Mouse (Mus musculus) lung, adult 2 months (tissue): ENCODE data around the gene Elmsan1. TPM values are rescaled to one million over a fixed set of nuclear protein-coding genes. Genes with fewer than 3 reads are reported as not detected.

Experiments used
- DNase-seq: peaks from one replicate; pipeline ENCODE4 v3.0.0; 2022
- H3K4me1 ChIP-seq: fragments of 200-500 bp; 2 replicates; pipeline ENCODE4 v1.6.1; 2011; ENCODE audit warnings: low read length; ENCODE audit not compliant: control insufficient read depth, insufficient read depth
- H3K4me3 ChIP-seq: fragments of 200-500 bp; replicated peaks from 2 replicates; pipeline ENCODE3; 2011; ENCODE audit warnings: low read depth, mild to moderate bottlenecking, control low read depth, low read length; ENCODE audit errors: extremely low read depth
- CTCF ChIP-seq: fragments of 200-500 bp; IDR thresholded peaks from 2 replicates; pipeline ENCODE4 v1.5.1; 2011; ENCODE audit warnings: mild to moderate bottlenecking, low read length, control low read depth; ENCODE audit not compliant: insufficient read depth
- POLR2A ChIP-seq: fragments of 200-500 bp; IDR thresholded peaks from 2 replicates; pipeline ENCODE4 v1.6.1; 2011; ENCODE audit warnings: low read depth, mild to moderate bottlenecking, control low read depth, low read length, borderline replicate concordance; ENCODE audit errors: extremely low read depth
- WGBS: fragments of 180-500 bp; shearing (Covaris S2); methylation state at CpG from one replicate; pipeline ENCODE4 v1.1.7; 2018; 5-methylcytosine and 5-hydroxymethylcytosine counted together
- polyA plus RNA-seq: library from polyadenylated mRNA; depleted of rRNA; stranded (reverse); fragments of >200 nt; gene quantifications from 2 replicates; pipeline ENCODE4 v1.2.3, GENCODE M21; 2012

Elmsan1 gene
- polyA plus RNA-seq, 1 experiment: 26.5 TPM

DNA sequence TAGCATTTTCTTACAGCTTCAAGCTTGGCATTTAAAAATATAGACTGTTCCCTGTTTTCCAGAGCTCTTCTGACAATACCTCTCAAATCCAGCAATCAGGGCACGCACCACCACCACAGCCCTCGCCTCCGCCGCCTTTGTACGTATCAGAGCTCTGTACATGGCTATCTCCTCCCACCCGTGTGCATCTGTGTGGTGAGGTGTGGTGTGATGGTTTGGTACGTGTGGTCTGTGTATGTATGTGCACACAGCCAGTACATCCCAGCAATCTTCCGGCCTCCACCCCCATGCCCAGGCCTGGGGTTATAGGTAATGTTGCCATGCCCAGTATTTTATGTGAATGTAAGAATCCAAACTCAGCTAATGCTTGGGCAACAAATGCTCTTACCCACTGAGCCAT is 14.0 kb downstream of the Elmsan1 start:
- peaks cover 48% of the 10 kb centered on the region for H3K4me1 ChIP-seq
- 90% methylated on average over 8 of the region's 8 CpGs for WGBS
- TF ChIP-seq CTCF (no peak), POLR2A (no peak)
- no peak for DNase-seq
- H3K4me3 ChIP-seq: no peak overlapping the region

- TF ChIP-seq CTCF: no peak
- TF ChIP-seq POLR2A: no peak
- H3K4me3 ChIP-seq: no peak overlapping the region
- peaks cover 47% of the 10 kb centered on the region for H3K4me1 ChIP-seq
- DNase-seq: no peak
- 60% methylated on average over 7 of the region's 7 CpGs for WGBS
Measured at GRCm38 (mm10) chr12:84203778-84204216, 14.9 kb downstream of the Elmsan1 start.

DNA sequence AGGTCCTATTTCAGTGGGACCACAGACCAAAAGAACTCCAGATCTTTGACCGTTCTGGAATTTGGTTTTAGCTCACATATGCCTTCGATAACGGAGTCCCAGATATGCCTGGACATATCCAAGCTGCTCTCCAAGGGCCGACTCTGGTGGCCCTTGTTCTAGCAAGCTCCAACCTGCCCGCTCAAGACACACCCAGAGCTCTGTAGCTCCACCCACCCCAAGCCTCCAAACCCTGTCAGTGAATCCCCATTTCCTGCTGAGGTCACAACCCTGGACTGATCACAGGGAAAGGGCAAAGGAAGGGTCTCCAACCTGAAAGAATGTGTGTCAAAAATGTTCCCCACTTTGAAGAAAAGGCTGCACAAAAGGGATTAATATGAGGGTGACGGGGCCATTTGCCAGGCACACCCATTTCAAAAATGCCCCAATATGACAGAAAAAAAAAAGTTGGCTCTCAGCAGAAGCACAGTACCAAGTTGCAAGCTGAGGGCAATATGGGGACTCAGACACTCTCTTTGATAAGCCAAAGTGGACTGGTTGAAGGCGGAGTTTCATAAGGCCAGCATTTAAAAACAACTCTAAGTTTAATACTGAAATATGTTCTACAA is 15.4 kb downstream of the Elmsan1 start:
- Histone ChIP-seq H3K4me3 (no peak overlapping the region), H3K4me1 (peaks cover 43% of the 10 kb centered on the region)
- WGBS: 60% methylated on average over 7 of the region's 7 CpGs
- DNase-seq: no peak
- TF ChIP-seq POLR2A (no peak), CTCF (no peak)

GRCm38 (mm10) chr12:84202561-84202960 is 16.1 kb downstream of the Elmsan1 start:
- H3K4me1 ChIP-seq: peaks cover 36% of the 10 kb centered on the region
- H3K4me3 ChIP-seq: no peak overlapping the region
- no peak for TF ChIP-seq POLR2A
- no peak for TF ChIP-seq CTCF
- WGBS: 64% methylated on average over 10 of the region's 10 CpGs
- no peak for DNase-seq

GRCm38 (mm10) chr12:84201686-84202484 is 16.8 kb downstream of the Elmsan1 start:
- 55% methylated on average over 18 of the region's 18 CpGs for WGBS
- Histone ChIP-seq H3K4me1 (peaks cover 29% of the 10 kb centered on the region), H3K4me3 (no peak overlapping the region)
- DNase-seq: no peak
- no peak for TF ChIP-seq CTCF
- no peak for TF ChIP-seq POLR2A

DNA sequence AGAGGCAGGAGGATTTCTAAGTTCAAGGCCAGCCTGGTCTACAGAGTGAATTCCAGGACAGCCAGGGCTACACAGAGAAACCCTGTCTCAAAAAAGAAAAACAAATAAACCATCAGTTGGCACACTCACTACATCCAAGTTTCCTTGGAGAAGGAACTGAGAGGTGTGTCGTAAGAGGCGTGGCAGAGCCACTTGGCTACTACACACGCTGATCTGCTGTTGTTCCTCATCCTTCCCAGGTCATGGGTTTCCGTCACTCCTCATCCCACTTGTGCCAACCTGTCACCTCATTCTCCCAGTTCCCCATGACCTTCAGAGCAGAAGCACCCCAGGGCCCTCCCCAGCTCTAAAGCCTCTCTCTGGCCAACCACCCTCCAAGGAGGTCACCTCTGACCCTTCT is 17.5 kb downstream of the Elmsan1 start:
- Histone ChIP-seq H3K4me1 (peaks cover 22% of the 10 kb centered on the region), H3K4me3 (no peak overlapping the region)
- DNase-seq: no peak
- 59% methylated on average over 4 of the region's 4 CpGs for WGBS
- TF ChIP-seq CTCF (no peak), POLR2A (no peak)

DNA sequence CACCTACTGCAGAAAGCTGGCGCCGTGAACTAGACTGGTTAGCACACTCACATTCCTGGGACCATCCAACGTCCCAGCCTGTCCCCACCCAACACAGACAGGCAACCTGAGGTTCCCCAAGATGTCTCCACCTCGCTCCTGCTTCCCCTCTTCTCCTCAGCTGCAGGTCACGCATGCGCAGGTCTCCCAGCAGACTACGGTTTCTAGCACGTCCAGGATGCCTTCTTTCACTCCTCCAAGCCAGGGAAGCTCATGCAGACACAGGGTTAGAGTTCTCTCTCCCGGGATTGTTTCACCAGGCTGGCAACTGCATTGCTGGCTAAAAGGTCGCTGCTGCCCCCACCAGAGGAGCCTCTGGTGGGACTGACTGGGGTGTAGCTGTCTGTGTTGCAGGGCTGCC is 19.8 kb downstream of the Elmsan1 start:
- TF ChIP-seq CTCF: no peak
- H3K4me1 ChIP-seq: peaks cover 25% of the 10 kb centered on the region
- WGBS: 71% methylated on average over 10 of the region's 10 CpGs
- no peak for DNase-seq
- no peak overlapping the region for H3K4me3 ChIP-seq

GRCm38 (mm10) chr12:84198076-84198679 is 20.5 kb downstream of the Elmsan1 start:
- DNase-seq: no peak
- TF ChIP-seq POLR2A (no peak), CTCF (no peak)
- Histone ChIP-seq H3K4me1 (peaks cover 21% of the 10 kb centered on the region), H3K4me3 (no peak overlapping the region)
- WGBS: 65% methylated on average over 8 of the region's 8 CpGs

GRCm38 (mm10) chr12:84195195-84195594 is 23.5 kb downstream of the Elmsan1 start:
- 48% methylated on average over 6 of the region's 6 CpGs for WGBS
- H3K4me3 ChIP-seq: no peak overlapping the region
- TF ChIP-seq POLR2A: no peak
- TF ChIP-seq CTCF: no peak
- DNase-seq: no peak
- peaks cover 24% of the 10 kb centered on the region for H3K4me1 ChIP-seq

DNA sequence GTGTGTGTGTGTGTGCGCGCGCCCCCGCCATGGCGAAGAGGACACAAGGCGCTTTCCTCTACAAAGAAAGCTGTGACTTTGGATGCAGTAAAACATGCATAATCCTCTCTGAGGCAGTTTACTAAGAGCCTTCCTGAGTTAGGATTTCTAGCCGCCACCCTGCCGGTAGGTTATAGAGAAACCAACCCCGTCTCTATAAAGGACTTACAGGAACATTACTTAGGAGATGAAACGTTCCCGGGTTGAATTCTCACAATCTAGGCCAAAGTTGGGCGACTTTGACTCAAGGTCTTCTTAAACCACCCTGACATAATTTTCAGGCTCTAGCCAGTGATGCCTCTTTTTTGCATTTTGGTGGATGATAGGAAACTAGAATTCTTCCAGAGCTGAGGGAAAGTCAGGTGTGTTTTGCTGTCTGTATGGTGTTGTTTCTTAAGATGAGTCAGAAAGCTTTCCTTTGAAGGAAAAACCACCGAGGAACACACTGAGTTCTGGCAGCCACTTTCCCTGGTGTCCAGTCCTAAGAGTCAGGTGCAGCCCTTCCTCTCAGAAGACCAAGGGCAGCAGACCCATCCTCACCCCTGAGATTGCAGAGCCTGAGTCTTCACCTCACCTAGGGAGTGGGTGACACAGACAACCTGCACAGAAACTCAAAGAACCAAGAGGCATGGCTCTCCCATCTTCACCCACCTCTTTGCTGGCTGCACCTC is 24.1 kb downstream of the Elmsan1 start:
- 1% methylated on average over 13 of the region's 13 CpGs for WGBS
- H3K4me1 ChIP-seq: peaks cover 30% of the 10 kb centered on the region

More for the DNA sequence above, 24.1 kb downstream of the Elmsan1 start:
- TF ChIP-seq CTCF (no peak), POLR2A (no peak)
- no peak for DNase-seq
- H3K4me3 ChIP-seq: peak overlapping the region; percentile 12
